ENCODE assay signal across 19 mouse cellular contexts in genomic region chr10:121454708-121455475, GRCm38 (mm10). TPM values are rescaled to one million over a fixed set of nuclear protein-coding genes. Genes with fewer than 3 reads are reported as not detected.
DNase-seq lines count a peak whose midpoint lies in the region; ATAC-seq and TF ChIP-seq lines count a peak whose summit lies in the region.
"Had no signal": no experiment of that assay in that cellular context is flagged by ENCODE, and none has a peak within 500 bp of the region (broad histone marks: within the 10 kb centered on the region; RNA-seq: fewer than 3 reads in every experiment).

No protein-coding gene starts in this region.

- H3K27me3 ChIP-seq in heart, embryonic 15.5 days: no peaks in the 10 kb centered on the region
- H3K27me3 ChIP-seq in intestine, postnatal 0 days (replicated peaks; ENCODE audit: control insufficient read depth, insufficient read depth, low read length): no peaks in the 10 kb centered on the region
- H3K27me3 ChIP-seq in liver, postnatal 0 days (ENCODE audit: insufficient read depth, low read length): no peaks in the 10 kb centered on the region
- H3K27me3 ChIP-seq: embryonic facial prominence, embryonic 13.5 days; neural tube, embryonic 12.5 days had no signal

- no peak for TF ChIP-seq CTCF in intestine, postnatal 0 days (IDR thresholded peaks at IDR 0.05; ENCODE audit: low read depth)
- TF ChIP-seq CTCF in liver, postnatal 0 days (IDR thresholded peaks at IDR 0.05; ENCODE audit: low read depth): no peak

- H3K36me3 ChIP-seq in heart, embryonic 15.5 days: no peaks in the 10 kb centered on the region
- peaks cover 3% of the 10 kb centered on the region; the same call in 1 of the 2 replicates for H3K36me3 ChIP-seq in intestine, postnatal 0 days (ENCODE audit: control insufficient read depth, insufficient read depth)
- H3K36me3 ChIP-seq in liver, postnatal 0 days (replicated peaks; ENCODE audit: insufficient read depth, low read length): peaks cover 3% of the 10 kb centered on the region; the same call in 1 of the 2 replicates
- H3K36me3 ChIP-seq: embryonic facial prominence, embryonic 13.5 days; forebrain, embryonic 10.5 days; G1E; neural tube, embryonic 12.5 days had no signal

- no peak for DNase-seq in heart, postnatal 10 days
- peak; percentile 95 for DNase-seq in ES-CJ7 (ENCODE audit: low read depth, low spot score)
- DNase-seq in liver, postnatal 0 days: no peak
- DNase-seq in ovary, postnatal 36 days (ENCODE audit: low spot score): no peak
- no peak for DNase-seq in spleen, postnatal 14 days (ENCODE audit: low spot score in 2 of 2)
- no peak for DNase-seq in left cerebral cortex, adult 11 months (ENCODE audit: low spot score)
- DNase-seq: cerebellum, adult 11 months; heart, adult 2 months; kidney, adult 11 months; midbrain, embryonic 14.5 days; spleen, adult 18-20 months; thymus, adult 18-20 months had no signal

- peaks cover 41% of the 10 kb centered on the region for H3K4me1 ChIP-seq in heart, embryonic 15.5 days (replicated peaks)
- H3K4me1 ChIP-seq in intestine, postnatal 0 days (replicated peaks; ENCODE audit: control insufficient read depth, insufficient read depth, low read length): 0 out of 2 replicates have a peak, but pooled peaks cover 9% of the 10 kb centered on the region
- peaks cover 31% of the 10 kb centered on the region for H3K4me1 ChIP-seq in liver, postnatal 0 days (ENCODE audit: insufficient read depth)

- intact Hi-C loops in heart, postnatal 10 days (cut with DNase I): no loop called here

- TF ChIP-seq EP300 in liver, postnatal 0 days (IDR thresholded peaks at IDR 0.05; ENCODE audit: low read depth): no peak

- no peak overlapping the region for H3K4me2 ChIP-seq in heart, embryonic 15.5 days
- no peak overlapping the region for H3K4me2 ChIP-seq in intestine, postnatal 0 days (replicated peaks; ENCODE audit: low read depth)
- no peak overlapping the region for H3K4me2 ChIP-seq in liver, postnatal 0 days (ENCODE audit: low read depth, low read length)
- H3K4me2 ChIP-seq: embryonic facial prominence, embryonic 13.5 days; neural tube, embryonic 12.5 days had no signal

- no peaks in the 10 kb centered on the region for H3K9me3 ChIP-seq in heart, embryonic 15.5 days (replicated peaks)
- H3K9me3 ChIP-seq in intestine, postnatal 0 days (ENCODE audit: control insufficient read depth): no peaks in the 10 kb centered on the region
- H3K9me3 ChIP-seq in liver, postnatal 0 days (ENCODE audit: low read length): no peaks in the 10 kb centered on the region
- H3K9me3 ChIP-seq: embryonic facial prominence, embryonic 13.5 days; forebrain, embryonic 10.5 days; G1E; neural tube, embryonic 12.5 days had no signal

- peak overlapping the region; percentile 12; the same call in 1 of the 2 replicates for H3K27ac ChIP-seq in heart, embryonic 15.5 days
- peak overlapping the region; percentile 73 for H3K27ac ChIP-seq in intestine, postnatal 0 days (ENCODE audit: low read depth, low read length)
- peak overlapping the region; percentile 24 for H3K27ac ChIP-seq in liver, postnatal 0 days (ENCODE audit: low read depth)
- H3K27ac ChIP-seq: embryonic facial prominence, embryonic 13.5 days; forebrain, embryonic 10.5 days; heart, adult 2 months; layer of hippocampus, adult 2 months; neural tube, embryonic 12.5 days had no signal

- WGBS in heart, embryonic 15.5 days: 66% methylated on average over 6 of the region's 6 CpGs
- WGBS in intestine, postnatal 0 days: 36% methylated on average over 6 of the region's 6 CpGs
- WGBS in liver, postnatal 0 days (ENCODE audit: insufficient replicate concordance): 51% methylated on average over 6 of the region's 6 CpGs

- no peak overlapping the region for H3K4me3 ChIP-seq in heart, embryonic 15.5 days
- H3K4me3 ChIP-seq in intestine, postnatal 0 days (ENCODE audit: low read depth, low read length): no peak overlapping the region
- H3K4me3 ChIP-seq in liver, postnatal 0 days (ENCODE audit: low read depth, low read length): no peak overlapping the region
- H3K4me3 ChIP-seq: embryonic facial prominence, embryonic 13.5 days; forebrain, embryonic 10.5 days; heart, adult 2 months; layer of hippocampus, adult 2 months; neural tube, embryonic 12.5 days had no signal

- no peak overlapping the region for H3K9ac ChIP-seq in heart, embryonic 15.5 days
- H3K9ac ChIP-seq in intestine, postnatal 0 days (ENCODE audit: low read depth, low read length): no peak overlapping the region
- no peak overlapping the region for H3K9ac ChIP-seq in liver, postnatal 0 days (replicated peaks)
- H3K9ac ChIP-seq: embryonic facial prominence, embryonic 13.5 days; neural tube, embryonic 12.5 days had no signal

- ATAC-seq in heart, embryonic 15.5 days (replicated peaks; ENCODE audit: insufficient number of reproducible peaks, insufficient read depth, low FRiP score, low read depth): no peak
- ATAC-seq in intestine, postnatal 0 days: peak; percentile 93
- ATAC-seq in liver, postnatal 0 days: peak; percentile 76

RNA-seq across cellular contexts. Expression of gene Rassf3, which starts 21.3 kb away (rescaled TPM):
- 20.9 and 22.2 TPM in 2 replicates for polyA plus RNA-seq in heart, embryonic 15.5 days (2015; fragmentation: Nextera tagmentation; extraction: Ambion mirVana)
- total RNA-seq in heart, postnatal 10 days (2021): 100 to 1,000 TPM in 1 of 2 experiments, 10 to 100 TPM in 1; 98.8 to 116 TPM
- 16.7 and 18.1 TPM in 2 replicates for polyA plus RNA-seq in intestine, postnatal 0 days (2015; fragmentation: Nextera tagmentation; extraction: Ambion mirVana)
- 16.4 and 16.6 TPM in 2 replicates for polyA plus RNA-seq in liver, postnatal 0 days (2015; fragmentation: Nextera tagmentation; extraction: Ambion mirVana)

Comparison
In these comparisons a context has a peak if more than half of its experiments do, and no peak if none do; other contexts are left out.
1. H3K27ac ChIP-seq: peak in every context shown above with its lines; median percentile 73 in intestine, postnatal 0 days; 24 in liver, postnatal 0 days; 12 in heart, embryonic 15.5 days.